Mouse (Mus musculus) kidney, adult 8-10 months (tissue): Measurements from ENCODE around the gene Tlk1.

Source experiments
- DNase-seq, 2 experiments: peaks; one replicate each; pipeline ENCODE4 v3.0.0; 2022

The Tlk1 gene

GRCm38 (mm10) chr2:70825371-70826051, at the start of gene Tlk1:
Gene Tlk1, minus strand, starts transcription at chr2:70825728.
- peak; percentile 64 to 66 for DNase-seq

GRCm38 (mm10) chr2:70875129-70875528, 49.6 kb upstream of the Tlk1 start:
- DNase-seq = no peak

DNA sequence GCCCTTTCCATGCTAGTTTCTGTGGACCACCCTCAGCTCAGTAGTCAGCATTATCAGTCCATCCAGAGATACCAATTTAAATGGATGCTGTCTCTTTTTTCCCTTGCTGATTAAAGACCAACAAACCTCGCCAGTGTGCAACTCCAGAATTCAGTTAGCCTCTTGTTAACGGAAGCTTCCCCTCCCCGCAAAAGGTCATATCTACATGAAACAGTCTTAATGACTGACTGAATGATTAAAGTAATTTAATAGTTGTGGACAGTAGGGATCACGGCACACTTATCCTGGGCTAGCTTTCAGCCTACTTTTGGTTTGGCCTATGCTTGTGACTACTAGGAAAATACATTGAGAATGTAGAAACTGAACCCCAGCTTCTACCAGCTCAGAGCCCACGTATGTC, 47.6 kb upstream of the Tlk1 start:
- no peak for DNase-seq

- DNase-seq = no peak
Observed at GRCm38 (mm10) chr2:70871466-70872022, 46.0 kb upstream of the Tlk1 start.

GRCm38 (mm10) chr2:70870819-70871218, 45.3 kb upstream of the Tlk1 start:
- DNase-seq = no peak

DNA sequence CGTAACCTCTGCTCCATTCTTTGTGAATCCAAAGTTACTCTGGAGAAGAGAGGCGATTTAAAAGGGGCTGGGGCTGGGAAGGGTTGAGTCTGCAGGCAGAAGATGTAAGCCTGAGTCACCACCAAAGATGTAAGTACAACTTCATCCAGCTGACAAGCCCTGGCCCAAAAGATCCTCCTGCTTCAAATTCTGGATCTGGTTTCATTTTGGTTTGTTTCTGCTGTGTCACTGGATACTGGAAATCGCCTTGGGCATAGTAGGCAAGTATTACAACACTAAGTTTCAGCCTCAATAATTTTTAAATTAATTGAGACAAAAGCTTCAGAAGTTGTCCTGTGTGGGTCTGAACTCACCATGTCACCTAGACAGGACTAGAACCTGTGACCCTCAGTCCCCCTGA, 43.6 kb upstream of the Tlk1 start:
- no peak for DNase-seq

- DNase-seq = peak in 1 of 2 experiments; percentile 40
Observed at GRCm38 (mm10) chr2:70867231-70867630, 41.7 kb upstream of the Tlk1 start.

DNA sequence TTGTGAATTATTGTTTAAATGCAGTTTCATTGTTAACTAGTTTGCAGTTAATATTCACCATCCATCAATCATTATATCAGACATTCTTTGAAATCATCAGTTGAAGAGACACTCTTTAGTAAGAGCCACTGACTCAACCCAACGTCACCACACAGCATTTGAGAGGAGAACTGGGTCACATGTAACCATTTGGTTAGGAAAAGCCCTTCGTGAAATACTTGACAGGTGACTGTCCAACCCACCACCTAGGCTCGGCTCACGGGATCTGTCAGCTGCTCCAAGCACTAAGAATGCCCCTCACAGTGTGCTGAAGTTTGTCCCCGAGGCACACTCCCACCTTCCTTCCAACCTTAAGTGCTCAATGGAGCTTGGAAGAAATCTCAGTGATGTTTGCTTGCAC, 37.4 kb upstream of the Tlk1 start:
- peak; percentile 61 to 76 for DNase-seq

DNA sequence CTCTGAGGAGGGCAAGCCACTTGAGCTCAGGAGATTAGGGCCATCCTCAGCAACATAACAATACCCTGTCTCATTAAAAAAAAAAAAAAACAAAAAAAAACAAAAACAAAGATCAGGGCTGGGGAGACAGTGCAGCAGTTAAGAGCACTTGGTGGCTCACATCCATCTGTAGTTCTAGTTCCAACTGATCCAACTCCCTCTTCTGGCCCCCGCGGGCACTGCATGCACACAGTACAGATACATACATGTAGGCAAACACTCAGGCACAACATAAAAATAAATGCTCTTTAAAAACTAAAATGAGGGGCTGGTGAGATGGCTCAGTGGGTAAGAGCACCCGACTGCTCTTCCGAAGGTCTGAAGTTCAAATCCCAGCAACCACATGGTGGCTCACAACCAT, 34.2 kb upstream of the Tlk1 start:
- no peak for DNase-seq

DNA sequence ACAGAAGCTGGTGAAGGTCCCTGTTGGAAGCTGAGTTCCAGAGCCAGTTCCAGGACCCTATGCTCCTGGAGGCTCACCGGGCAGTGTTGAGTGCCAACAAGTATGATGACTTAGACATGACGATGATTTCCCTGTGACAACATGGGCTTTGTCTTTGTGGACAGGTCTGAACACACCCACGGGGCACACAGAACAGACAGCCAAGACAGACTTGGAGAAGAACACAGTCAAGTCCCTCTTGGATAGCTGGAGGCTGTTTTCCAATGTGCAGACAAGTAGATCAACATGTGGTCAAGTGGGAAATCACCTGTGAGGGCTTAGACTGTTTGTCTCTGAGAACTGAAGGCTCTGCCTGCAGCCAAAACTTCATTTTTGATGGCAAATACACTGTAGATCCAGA, 31.4 kb upstream of the Tlk1 start:
- DNase-seq = no peak

GRCm38 (mm10) chr2:70854231-70854888, 28.8 kb upstream of the Tlk1 start:
- DNase-seq = no peak

GRCm38 (mm10) chr2:70853329-70853728, 27.8 kb upstream of the Tlk1 start:
- no peak for DNase-seq

DNA sequence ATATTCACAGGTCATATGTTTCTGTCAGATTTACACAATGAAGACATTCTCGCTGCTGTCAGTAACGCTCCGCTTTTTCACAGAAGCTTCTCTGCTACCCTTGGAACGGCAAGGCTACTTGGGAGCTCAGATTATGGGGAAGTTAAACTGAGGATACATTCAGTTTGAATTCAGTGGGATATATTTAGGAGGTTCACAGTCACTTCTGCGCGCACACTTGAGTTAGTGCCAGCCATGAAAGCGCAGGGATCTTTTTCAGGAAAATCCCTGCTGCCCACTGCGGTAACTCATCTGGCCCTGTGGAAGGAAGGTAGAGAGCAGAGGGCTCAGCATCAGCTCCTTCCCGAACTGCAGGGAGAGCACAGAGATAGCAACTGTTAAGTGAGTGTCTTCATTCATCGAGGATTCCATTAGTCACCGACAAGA, 27.3 kb upstream of the Tlk1 start:
- no peak for DNase-seq

- no peak for DNase-seq
Observed at GRCm38 (mm10) chr2:70852186-70852795, 26.8 kb upstream of the Tlk1 start.

DNA sequence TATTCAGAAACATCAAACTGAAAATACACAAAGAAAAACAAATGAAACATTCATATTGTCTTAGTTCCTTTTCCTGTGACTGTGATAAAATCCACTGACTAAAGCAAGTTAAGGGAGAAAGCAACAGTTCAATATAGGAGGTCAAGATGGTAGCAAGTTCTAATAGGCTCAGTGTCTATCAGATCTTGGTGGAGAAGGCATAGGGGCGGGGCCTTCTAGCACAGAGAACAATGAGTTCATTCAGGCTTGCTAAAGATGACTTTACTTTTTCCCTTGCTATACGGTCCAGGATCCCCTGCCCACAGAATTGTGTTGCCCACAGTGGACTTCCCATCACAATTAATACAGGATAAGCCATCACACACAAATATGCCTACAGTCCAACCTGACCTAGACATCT, 20.3 kb upstream of the Tlk1 start:
- no peak for DNase-seq

- no peak for DNase-seq
Observed at GRCm38 (mm10) chr2:70844694-70845395, 19.3 kb upstream of the Tlk1 start.

DNA sequence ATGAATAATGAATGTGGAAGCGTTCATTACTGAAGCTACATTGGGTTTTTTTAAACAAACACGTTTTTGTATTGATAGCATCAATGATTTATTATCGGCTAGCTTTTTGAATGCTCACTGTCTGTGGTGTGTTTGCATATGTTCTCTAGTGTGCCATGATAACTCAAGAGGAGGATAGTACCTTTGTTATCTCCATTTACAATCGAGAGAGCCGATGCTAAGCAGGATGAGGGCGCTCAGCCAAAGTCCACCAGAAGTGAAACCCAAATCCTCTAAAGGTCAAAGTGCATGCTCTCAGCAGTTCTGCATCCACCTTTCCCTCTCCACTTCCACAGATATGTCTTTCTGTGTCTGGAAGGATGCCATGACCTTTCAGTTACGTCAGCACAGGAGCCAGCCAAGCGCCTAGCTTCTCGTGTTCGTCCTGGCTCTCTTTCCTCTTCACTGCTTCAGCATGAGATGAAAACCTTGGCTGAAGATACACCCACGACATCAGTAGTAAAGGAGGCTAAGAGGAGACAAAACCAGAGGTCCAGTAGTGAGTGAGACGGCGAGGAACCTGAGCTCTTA, 16.6 kb upstream of the Tlk1 start:
- DNase-seq = peak; percentile 86 to 90

GRCm38 (mm10) chr2:70838536-70839216, 13.1 kb upstream of the Tlk1 start:
- DNase-seq = peak in 1 of 2 experiments; percentile 15

DNA sequence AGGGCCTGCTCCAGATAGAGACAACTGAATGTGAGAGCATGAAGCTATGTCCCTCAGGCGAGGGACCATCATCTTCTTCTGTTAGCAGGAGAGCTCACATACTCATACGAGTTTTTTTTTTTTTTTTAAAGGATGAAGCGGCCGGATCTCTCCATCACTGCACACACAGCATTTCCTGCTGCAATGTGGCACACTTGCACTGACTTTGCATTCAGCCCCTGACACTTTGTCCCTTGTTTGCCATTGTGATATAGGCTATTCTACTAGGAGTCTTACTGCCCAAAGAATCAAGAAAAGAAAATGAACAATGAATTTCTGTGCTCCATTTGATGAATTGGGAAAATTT, 10.8 kb upstream of the Tlk1 start:
- DNase-seq = no peak

- no peak for DNase-seq
Observed at GRCm38 (mm10) chr2:70835641-70836305, 10.2 kb upstream of the Tlk1 start.

GRCm38 (mm10) chr2:70835209-70835608, 9.7 kb upstream of the Tlk1 start:
- DNase-seq = no peak

DNA sequence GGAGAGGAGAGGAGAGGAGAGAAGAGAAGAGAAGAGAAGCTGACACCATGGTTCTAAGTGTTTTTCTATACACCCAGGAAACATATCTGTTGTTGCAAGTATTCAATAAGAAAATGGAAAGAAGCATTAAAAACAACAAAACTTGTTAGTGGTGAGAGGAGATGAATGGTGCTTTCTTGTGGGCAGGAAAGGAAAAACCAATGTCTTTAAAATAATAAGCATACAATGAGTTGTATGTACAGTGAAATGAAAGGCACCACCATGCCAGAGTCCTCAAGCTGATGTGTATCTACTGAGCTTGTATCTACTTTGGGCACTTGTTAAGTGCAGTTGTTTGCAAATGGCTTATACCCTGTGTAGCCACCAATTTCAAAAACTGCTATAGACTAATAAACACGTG, 7.7 kb upstream of the Tlk1 start:
- no peak for DNase-seq
